Mouse (Mus musculus): ENCODE results near the gene Gm26897.

- peak; percentile 51 for TF ChIP-seq CTCF (IDR thresholded peaks at IDR 0.05)
- no peak for TF ChIP-seq POLR2A (IDR thresholded peaks at IDR 0.05; ENCODE audit: insufficient read depth, low read depth, low read length)
Observed at GRCm38 (mm10) chr5:111762085-111762484, 28.4 kb downstream of the Gm26897 start.
